10 mouse cellular contexts compared by ENCODE assay signal in genomic region chr12:107085906-107086655, GRCm38 (mm10).
DNase-seq lines count a peak whose midpoint lies in the region; ATAC-seq and TF ChIP-seq lines count a peak whose summit lies in the region.
"Had no signal": no experiment of that assay in that cellular context is flagged by ENCODE, and none has a peak within 500 bp of the region (broad histone marks: within the 10 kb centered on the region; RNA-seq: fewer than 3 reads in every experiment).

No protein-coding gene starts in this region.

- H3K9ac ChIP-seq in embryonic facial prominence, embryonic 15.5 days, result no peak overlapping the region
- H3K9ac ChIP-seq in limb, embryonic 11.5 days (ENCODE audit: low read length), result no peak overlapping the region
- H3K9ac ChIP-seq in neural tube, embryonic 11.5 days (ENCODE audit: low read length), result no peak overlapping the region
- H3K9ac ChIP-seq: heart, embryonic 13.5 days had no signal

- H3K4me1 ChIP-seq in embryonic facial prominence, embryonic 15.5 days, result peaks cover 13% of the 10 kb centered on the region
- no peaks in the 10 kb centered on the region for H3K4me1 ChIP-seq in kidney, adult 2 months (ENCODE audit: control insufficient read depth, insufficient read depth, low read length)
- H3K4me1 ChIP-seq in limb, embryonic 11.5 days (ENCODE audit: control insufficient read depth, insufficient read depth, low read length), result peaks cover 7% of the 10 kb centered on the region; the same call in 1 of the 2 replicates
- peaks cover 18% of the 10 kb centered on the region for H3K4me1 ChIP-seq in neural tube, embryonic 11.5 days (ENCODE audit: control insufficient read depth, insufficient read depth, low read length)
- H3K4me1 ChIP-seq: heart, embryonic 13.5 days had no signal

- no peaks in the 10 kb centered on the region for H3K27me3 ChIP-seq in embryonic facial prominence, embryonic 15.5 days
- no peaks in the 10 kb centered on the region for H3K27me3 ChIP-seq in kidney, adult 2 months (replicated peaks; ENCODE audit: control insufficient read depth, insufficient read depth, low read length)
- no peaks in the 10 kb centered on the region for H3K27me3 ChIP-seq in limb, embryonic 11.5 days (ENCODE audit: control insufficient read depth, insufficient read depth, low read length)
- H3K27me3 ChIP-seq in neural tube, embryonic 11.5 days (ENCODE audit: control insufficient read depth, insufficient read depth, low read length), result no peaks in the 10 kb centered on the region
- H3K27me3 ChIP-seq: CH12.LX had no signal

- H3K4me2 ChIP-seq in embryonic facial prominence, embryonic 15.5 days (replicated peaks), result peak overlapping the region; percentile 21; the same call in 1 of the 2 replicates
- H3K4me2 ChIP-seq in limb, embryonic 11.5 days (ENCODE audit: low read depth, severe bottlenecking), result no peak overlapping the region
- H3K4me2 ChIP-seq in neural tube, embryonic 11.5 days (ENCODE audit: low read depth), result 0 out of 2 replicates have a peak overlapping the region, but pooled peaks have one; percentile 2
- H3K4me2 ChIP-seq: heart, embryonic 13.5 days had no signal

- H3K36me3 ChIP-seq in embryonic facial prominence, embryonic 15.5 days, result no peaks in the 10 kb centered on the region
- no peaks in the 10 kb centered on the region for H3K36me3 ChIP-seq in kidney, adult 2 months (ENCODE audit: control insufficient read depth, insufficient read depth, low read length)
- no peaks in the 10 kb centered on the region for H3K36me3 ChIP-seq in limb, embryonic 11.5 days (ENCODE audit: control insufficient read depth, insufficient read depth, low read length)
- no peaks in the 10 kb centered on the region for H3K36me3 ChIP-seq in neural tube, embryonic 11.5 days (ENCODE audit: control insufficient read depth, insufficient read depth, low read length)
- H3K36me3 ChIP-seq: heart, embryonic 13.5 days had no signal

- no peak for TF ChIP-seq POLR2A in kidney, adult 2 months (IDR thresholded peaks at IDR 0.05; ENCODE audit: low read depth, low read length)

- no peaks in the 10 kb centered on the region for H3K9me3 ChIP-seq in embryonic facial prominence, embryonic 15.5 days (replicated peaks)
- no peaks in the 10 kb centered on the region for H3K9me3 ChIP-seq in limb, embryonic 11.5 days (ENCODE audit: control insufficient read depth, low read length)
- no peaks in the 10 kb centered on the region for H3K9me3 ChIP-seq in neural tube, embryonic 11.5 days (ENCODE audit: control insufficient read depth, low read length)
- H3K9me3 ChIP-seq: heart, embryonic 13.5 days had no signal

- TF ChIP-seq CTCF in kidney, adult 2 months (conservative IDR thresholded peaks at IDR 0.05; ENCODE audit: insufficient read depth, insufficient read length, low read depth, low read length), result no peak; the same call in 1 of the 2 replicates

- H3K27ac ChIP-seq in embryonic facial prominence, embryonic 15.5 days (replicated peaks), result no peak overlapping the region
- no peak overlapping the region for H3K27ac ChIP-seq in kidney, adult 2 months (ENCODE audit: insufficient read depth, low read depth, low read length)
- H3K27ac ChIP-seq in limb, embryonic 11.5 days (replicated peaks; ENCODE audit: low read depth, low read length), result no peak overlapping the region
- H3K27ac ChIP-seq in neural tube, embryonic 11.5 days (ENCODE audit: low read depth, low read length), result 0 out of 2 replicates have a peak overlapping the region, but pooled peaks have one; percentile 20
- H3K27ac ChIP-seq: heart, embryonic 13.5 days had no signal

- intact Hi-C loops in gastrocnemius, postnatal 14 days (cut with DNase I; ENCODE audit: low total_unique reads), result no loop called here

- DNase-seq in gastrocnemius, postnatal 25 days, result peak; percentile 26
- DNase-seq in gastrocnemius, postnatal 14 days, result no peak
- peak; percentile 30 to 70 for DNase-seq in adrenal gland, adult (ENCODE audit: inconsistent age in 2 of 2, low spot score in 1 of 2)
- DNase-seq in kidney, adult 2 months, result peak; percentile 4
- DNase-seq in limb, embryonic 11.5 days (ENCODE audit: low spot score), result peak; percentile 87
- DNase-seq in neural tube, embryonic 11.5 days (ENCODE audit: low spot score), result peak; percentile 78
- DNase-seq in thymus, postnatal 25 days, result peak; percentile 97

- 23% methylated on average over 16 of the region's 16 CpGs for WGBS in embryonic facial prominence, embryonic 15.5 days
- 15% methylated on average over 16 of the region's 16 CpGs for WGBS in kidney, adult 2 months
- WGBS in limb, embryonic 11.5 days, result 13% methylated on average over 16 of the region's 16 CpGs
- 31% methylated on average over 16 of the region's 16 CpGs for WGBS in neural tube, embryonic 11.5 days

- no peak for ATAC-seq in embryonic facial prominence, embryonic 15.5 days (ENCODE audit: insufficient number of reproducible peaks, low FRiP score, low TSS enrichment, low read depth)
- ATAC-seq in limb, embryonic 11.5 days (ENCODE audit: insufficient number of reproducible peaks, low FRiP score, low TSS enrichment, low read depth), result peak; percentile 67; the same call in 1 of the 2 replicates
- peak; percentile 70 for ATAC-seq in neural tube, embryonic 11.5 days (ENCODE audit: insufficient read depth, low FRiP score, low TSS enrichment)

- H3K4me3 ChIP-seq in embryonic facial prominence, embryonic 15.5 days (replicated peaks), result no peak overlapping the region
- no peak overlapping the region for H3K4me3 ChIP-seq in kidney, adult 2 months (ENCODE audit: insufficient read depth, low read depth, low read length)
- no peak overlapping the region for H3K4me3 ChIP-seq in limb, embryonic 11.5 days (ENCODE audit: low read depth, low read length)
- no peak overlapping the region for H3K4me3 ChIP-seq in neural tube, embryonic 11.5 days (ENCODE audit: low read depth, low read length)
- H3K4me3 ChIP-seq: heart, embryonic 13.5 days had no signal
